ENCODE assay signal across 9 mouse cellular contexts in genomic region chr9:94536261-94536905, GRCm38 (mm10). TPM values are rescaled to one million over a fixed set of nuclear protein-coding genes. Genes with fewer than 3 reads are reported as not detected.
DNase-seq lines count a peak whose midpoint lies in the region; ATAC-seq and TF ChIP-seq lines count a peak whose summit lies in the region.
"Had no signal": no experiment of that assay in that cellular context is flagged by ENCODE, and none has a peak within 500 bp of the region (broad histone marks: within the 10 kb centered on the region; RNA-seq: fewer than 3 reads in every experiment).

No protein-coding gene starts in this region.

- DNase-seq in heart, postnatal 25 days (ENCODE audit: low spot score) = no peak
- DNase-seq in liver, postnatal 0 days = no peak
- DNase-seq in cerebellum, adult 9-11 months = no peak
- no peak for DNase-seq in layer of hippocampus, adult 18-20 months (ENCODE audit: low spot score in 2 of 2)
- DNase-seq in spleen, postnatal 10 days (ENCODE audit: low spot score in 2 of 2) = no peak

- no peak for TF ChIP-seq EP300 in ES-Bruce4 (IDR thresholded peaks at IDR 0.05; ENCODE audit: insufficient read depth, low read depth, low read length)
- no peak for TF ChIP-seq EP300 in liver, postnatal 0 days (IDR thresholded peaks at IDR 0.05; ENCODE audit: low read depth)

- H3K4me1 ChIP-seq in heart, embryonic 11.5 days (ENCODE audit: control insufficient read depth, insufficient read depth, low read length) = peaks cover 2% of the 10 kb centered on the region; the same call in 1 of the 2 replicates
- no peaks in the 10 kb centered on the region for H3K4me1 ChIP-seq in ES-Bruce4 (ENCODE audit: control insufficient read depth, insufficient read depth, low read length)
- peaks cover 50% of the 10 kb centered on the region for H3K4me1 ChIP-seq in forebrain, embryonic 15.5 days
- H3K4me1 ChIP-seq in liver, postnatal 0 days (ENCODE audit: insufficient read depth) = peaks cover 23% of the 10 kb centered on the region

- no peaks in the 10 kb centered on the region for H3K27me3 ChIP-seq in heart, embryonic 11.5 days (ENCODE audit: control insufficient read depth, insufficient read depth, low read length)
- no peaks in the 10 kb centered on the region for H3K27me3 ChIP-seq in ES-Bruce4 (ENCODE audit: control insufficient read depth, insufficient read depth, low read length, poor library complexity, severe bottlenecking)
- H3K27me3 ChIP-seq in forebrain, embryonic 15.5 days = no peaks in the 10 kb centered on the region
- H3K27me3 ChIP-seq in liver, postnatal 0 days (ENCODE audit: insufficient read depth, low read length) = no peaks in the 10 kb centered on the region
- H3K27me3 ChIP-seq: Patski had no signal

- peak overlapping the region; percentile 96 for H3K27ac ChIP-seq in heart, embryonic 11.5 days (ENCODE audit: low read depth, low read length)
- no peak overlapping the region for H3K27ac ChIP-seq in ES-Bruce4 (ENCODE audit: insufficient read depth, low read length)
- peak overlapping the region; percentile 97 for H3K27ac ChIP-seq in forebrain, embryonic 15.5 days (replicated peaks)
- H3K27ac ChIP-seq in liver, postnatal 0 days (ENCODE audit: low read depth) = peak overlapping the region; percentile 98

- no peaks in the 10 kb centered on the region for H3K36me3 ChIP-seq in heart, embryonic 11.5 days (ENCODE audit: control insufficient read depth, insufficient read depth, low read length)
- H3K36me3 ChIP-seq in ES-Bruce4 (ENCODE audit: control insufficient read depth, insufficient read depth, low read length, poor library complexity, severe bottlenecking) = no peaks in the 10 kb centered on the region
- no peaks in the 10 kb centered on the region for H3K36me3 ChIP-seq in forebrain, embryonic 15.5 days
- no peaks in the 10 kb centered on the region for H3K36me3 ChIP-seq in liver, postnatal 0 days (replicated peaks; ENCODE audit: insufficient read depth, low read length)

- no peak for ATAC-seq in heart, embryonic 11.5 days (replicated peaks; ENCODE audit: insufficient number of reproducible peaks, low FRiP score, low TSS enrichment)
- no peak for ATAC-seq in forebrain, embryonic 15.5 days (replicated peaks)
- ATAC-seq in liver, postnatal 0 days = no peak

- peak overlapping the region; percentile 83 for H3K4me3 ChIP-seq in heart, embryonic 11.5 days (ENCODE audit: low read depth, low read length)
- peak overlapping the region; percentile 79 for H3K4me3 ChIP-seq in ES-Bruce4 (ENCODE audit: low read depth, low read length)
- peak overlapping the region; percentile 94 for H3K4me3 ChIP-seq in forebrain, embryonic 15.5 days
- H3K4me3 ChIP-seq in liver, postnatal 0 days (ENCODE audit: low read depth, low read length) = peak overlapping the region; percentile 63

- TF ChIP-seq CTCF in ES-Bruce4 (IDR thresholded peaks at IDR 0.05; ENCODE audit: low read depth, low read length) = no peak
- no peak for TF ChIP-seq CTCF in liver, postnatal 0 days (IDR thresholded peaks at IDR 0.05; ENCODE audit: low read depth)

- no peak for TF ChIP-seq POLR2A in ES-Bruce4 (IDR thresholded peaks at IDR 0.05; ENCODE audit: insufficient read depth, low read length)

- intact Hi-C loops in heart, postnatal 25 days (cut with DNase I) = loop anchor here (5.0 to 10.0 kb wide), 3 partner anchors 36 to 158 kb away; no protein-coding TSS in a partner anchor

- WGBS in heart, embryonic 11.5 days (ENCODE audit: insufficient replicate concordance) = under 1% methylated on average over 15 of the region's 15 CpGs
- WGBS in forebrain, embryonic 15.5 days = under 1% methylated on average over 15 of the region's 15 CpGs
- 3% methylated on average over 15 of the region's 15 CpGs for WGBS in liver, postnatal 0 days (ENCODE audit: insufficient replicate concordance)

- no peaks in the 10 kb centered on the region for H3K9me3 ChIP-seq in heart, embryonic 11.5 days (replicated peaks; ENCODE audit: control insufficient read depth, low read length)
- no peaks in the 10 kb centered on the region for H3K9me3 ChIP-seq in ES-Bruce4 (replicated peaks; ENCODE audit: control insufficient read depth, insufficient read depth, low read length, poor library complexity, severe bottlenecking)
- no peaks in the 10 kb centered on the region for H3K9me3 ChIP-seq in forebrain, embryonic 15.5 days
- H3K9me3 ChIP-seq in liver, postnatal 0 days (ENCODE audit: low read length) = no peaks in the 10 kb centered on the region

- H3K9ac ChIP-seq in heart, embryonic 11.5 days (ENCODE audit: low read depth, low read length) = peak overlapping the region; percentile 91
- peak overlapping the region; percentile 65 for H3K9ac ChIP-seq in ES-Bruce4 (ENCODE audit: low read depth, poor library complexity, severe bottlenecking)
- peak overlapping the region; percentile 59 for H3K9ac ChIP-seq in forebrain, embryonic 15.5 days (replicated peaks)
- H3K9ac ChIP-seq in liver, postnatal 0 days (replicated peaks) = peak overlapping the region; percentile 76

- H3K4me2 ChIP-seq in heart, embryonic 11.5 days = peak overlapping the region; percentile 87
- H3K4me2 ChIP-seq in forebrain, embryonic 15.5 days (replicated peaks) = peak overlapping the region; percentile 94
- peak overlapping the region; percentile 97 for H3K4me2 ChIP-seq in liver, postnatal 0 days (ENCODE audit: low read depth, low read length)

RNA-seq across cellular contexts. Expression of gene 1190002N15Rik, which starts 1.5 kb away (rescaled TPM):
- 54.3 and 67.1 TPM in 2 replicates for polyA plus RNA-seq in heart, embryonic 11.5 days (2014; fragmentation: Nextera tagmentation; extraction: Ambion mirVana)
- total RNA-seq in heart, postnatal 25 days (2021) = 10 to 100 TPM; 31.6 to 32.5 TPM
- polyA plus RNA-seq in ES-Bruce4 (2011; ENCODE audit: insufficient read depth, insufficient read length, low read depth, missing spikeins) = 8.9 and 9.9 TPM in 2 replicates
- 8.3 and 13.3 TPM in 2 replicates for polyA plus RNA-seq in forebrain, embryonic 15.5 days (2015; fragmentation: Nextera tagmentation; extraction: Ambion mirVana)
- polyA plus RNA-seq in liver, postnatal 0 days (2015; fragmentation: Nextera tagmentation; extraction: Ambion mirVana) = 14.6 and 15.8 TPM in 2 replicates
- total RNA-seq in layer of hippocampus, adult 18-20 months (2021) = 10 to 100 TPM; 18.7 to 23.1 TPM
